Mouse (Mus musculus): Measurements from ENCODE around the gene Shmt2.
A peak's percentile ranks its signal among the peaks of the same experiment; 100 is the strongest.

Gene Shmt2

GRCm38 (mm10) chr10:127534036-127534928 is 12.0 kb upstream of the Shmt2 start, which contains the start of gene Nxph4:
TSS of gene Nxph4 (minus strand) at chr10:127534559.
- DNase-seq: peak; percentile 38 to 83

DNA sequence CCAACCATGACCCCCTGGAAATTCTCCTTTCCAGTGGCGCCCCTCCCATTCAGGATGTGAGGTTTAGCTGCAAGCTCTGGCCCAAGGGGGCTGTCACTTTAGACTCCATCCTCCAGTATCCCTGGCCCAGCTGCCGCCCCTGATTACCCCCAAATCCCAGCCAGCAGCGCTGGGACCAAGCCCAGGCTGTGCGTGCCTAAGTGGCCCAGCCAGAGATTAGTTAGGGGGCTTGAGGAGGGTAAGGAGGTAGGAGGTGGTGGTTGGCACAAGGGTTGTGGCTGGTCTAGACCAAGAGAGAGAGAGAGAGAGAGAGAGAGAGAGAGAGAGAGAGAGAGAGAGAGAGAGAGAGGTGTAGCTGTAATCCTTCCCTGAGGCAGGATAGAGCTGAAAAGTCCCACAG is 9.3 kb upstream of the Shmt2 start:
- no peak for DNase-seq

DNA sequence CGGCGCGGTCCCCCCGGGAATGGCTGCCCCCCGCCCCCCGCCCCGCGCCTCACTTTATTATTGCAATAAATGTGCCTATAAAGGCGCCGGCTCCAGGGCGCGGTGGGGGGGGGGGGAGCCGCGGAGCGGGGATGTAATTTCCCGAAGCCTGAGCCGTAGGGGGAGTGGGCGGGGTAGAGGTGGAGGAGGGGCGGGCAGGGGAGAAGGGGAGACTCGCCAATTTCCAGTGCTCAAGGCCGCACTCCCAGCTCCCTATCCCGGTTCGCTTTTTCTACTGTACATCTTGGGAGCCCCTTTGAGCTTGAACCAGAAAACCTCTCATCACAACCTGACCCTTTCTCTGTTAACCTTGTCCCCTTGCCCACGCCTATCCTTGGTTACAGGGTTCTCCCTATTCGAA is 8.7 kb upstream of the Shmt2 start:
- no peak for DNase-seq

- DNase-seq: no peak
Measured at GRCm38 (mm10) chr10:127527481-127527880, 5.2 kb upstream of the Shmt2 start.

GRCm38 (mm10) chr10:127526681-127527080 is 4.4 kb upstream of the Shmt2 start:
- peak; percentile 74 to 84 for DNase-seq

GRCm38 (mm10) chr10:127526048-127526447 is 3.8 kb upstream of the Shmt2 start:
- no peak for DNase-seq

DNA sequence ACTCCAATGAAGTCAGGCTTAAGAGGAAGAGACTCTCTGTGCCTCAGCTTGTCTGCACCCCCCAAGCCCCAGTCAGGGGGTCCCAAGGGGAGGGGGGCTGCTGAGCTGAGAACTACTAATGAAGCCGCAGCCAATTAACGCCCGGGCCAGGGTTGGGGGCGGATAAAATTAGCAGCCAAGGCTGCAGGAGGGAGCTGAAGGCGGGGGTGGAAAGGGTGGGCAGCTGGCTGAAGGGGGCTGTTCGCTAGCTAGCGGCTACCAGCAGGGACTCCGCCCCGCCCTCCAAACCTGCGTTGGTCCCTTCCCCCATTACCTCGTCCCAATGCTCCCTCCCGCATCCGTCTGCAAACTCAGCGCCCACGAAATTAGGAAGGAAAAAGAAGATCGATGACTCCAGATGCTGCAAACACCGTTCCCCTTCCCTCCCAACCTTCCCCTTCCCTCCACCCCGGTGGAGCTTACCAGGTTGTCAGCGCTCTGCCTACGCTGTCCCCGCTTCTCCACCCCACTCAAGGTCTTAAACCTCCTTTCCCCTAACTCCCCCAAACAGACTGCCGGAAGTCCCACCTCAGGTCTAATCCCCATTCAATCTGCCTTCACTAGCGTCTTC is 2.5 kb upstream of the Shmt2 start:
- no peak for DNase-seq

GRCm38 (mm10) chr10:127521611-127522080 is 598 bp downstream of the Shmt2 start:
- DNase-seq: no peak

GRCm38 (mm10) chr10:127520714-127521357 is 1.4 kb downstream of the Shmt2 start:
- peak; percentile 53 to 89 for DNase-seq

DNA sequence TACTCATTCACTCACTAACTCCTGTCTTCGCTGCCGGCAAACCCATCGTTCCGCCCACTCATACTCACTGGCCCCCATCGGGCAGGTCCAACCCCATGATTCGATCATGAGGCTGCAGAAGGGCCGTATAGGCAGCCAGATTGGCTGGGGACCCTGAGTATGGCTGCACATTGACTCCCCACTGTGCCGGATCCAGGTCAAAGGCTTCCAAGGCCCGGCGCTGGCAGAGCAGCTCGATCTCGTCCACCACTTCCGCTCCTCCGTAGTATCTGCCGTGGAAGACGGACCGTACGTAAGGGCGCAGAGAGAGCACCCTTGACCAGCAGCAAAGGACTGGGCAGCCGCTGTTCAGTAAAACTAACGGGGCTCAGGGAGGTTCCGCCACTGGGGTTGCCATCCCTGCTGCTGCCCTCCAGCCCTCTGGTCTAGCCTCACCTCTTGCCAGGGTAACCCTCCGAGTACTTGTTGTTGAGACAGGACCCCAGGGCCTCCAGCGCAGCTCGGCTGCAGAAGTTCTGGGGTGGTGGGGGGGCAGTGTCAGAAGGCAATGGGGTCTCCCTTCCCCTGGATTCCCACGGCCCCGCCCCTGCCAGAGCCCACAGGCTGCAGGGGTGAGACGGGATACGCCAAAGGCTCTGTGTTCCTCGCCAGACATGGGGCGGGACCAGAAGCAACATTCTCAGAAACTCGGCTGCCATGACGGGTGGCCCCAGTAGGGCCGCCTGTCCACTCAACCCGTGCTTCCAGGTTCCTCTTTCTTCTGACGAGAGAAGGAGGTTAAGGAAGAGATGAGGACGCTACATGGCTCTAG is 2.1 kb downstream of the Shmt2 start:
- DNase-seq: no peak

DNA sequence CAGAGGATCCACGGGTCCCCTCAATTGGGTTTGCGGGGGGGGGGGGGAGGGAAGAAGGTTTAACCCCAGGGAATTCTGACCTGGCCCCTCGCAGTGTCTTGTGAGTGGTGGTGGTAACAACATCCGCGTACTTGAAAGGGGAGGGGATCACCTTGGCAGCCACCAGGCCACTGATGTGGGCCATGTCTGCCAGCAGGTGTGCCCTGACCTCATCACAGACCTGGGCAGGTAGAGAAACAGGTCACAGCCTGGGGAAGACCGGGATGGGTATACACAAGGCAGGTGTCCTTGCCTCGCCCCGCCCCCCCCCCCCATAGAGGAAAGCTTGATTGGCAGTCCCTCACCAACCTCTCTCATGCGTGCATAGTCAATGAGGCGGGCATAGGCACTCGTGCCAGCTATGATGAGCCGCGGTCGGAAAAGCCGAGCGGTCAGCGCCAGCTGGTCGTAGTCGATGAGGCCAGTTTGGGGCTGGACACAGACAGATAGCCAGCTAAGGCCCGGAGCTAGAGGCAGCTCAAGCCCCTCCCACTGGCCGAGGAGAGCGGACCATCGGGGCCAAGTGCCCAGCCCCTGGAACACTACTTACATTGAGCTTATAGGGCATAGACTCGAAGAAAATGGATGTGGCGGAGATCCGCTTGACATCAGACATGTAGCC is 3.1 kb downstream of the Shmt2 start:
- no peak for DNase-seq

GRCm38 (mm10) chr10:127517941-127518340 is 4.3 kb downstream of the Shmt2 start:
- no peak for DNase-seq

- DNase-seq: peak; percentile 62 to 73
Measured at GRCm38 (mm10) chr10:127516576-127517260, 5.5 kb downstream of the Shmt2 start.

DNA sequence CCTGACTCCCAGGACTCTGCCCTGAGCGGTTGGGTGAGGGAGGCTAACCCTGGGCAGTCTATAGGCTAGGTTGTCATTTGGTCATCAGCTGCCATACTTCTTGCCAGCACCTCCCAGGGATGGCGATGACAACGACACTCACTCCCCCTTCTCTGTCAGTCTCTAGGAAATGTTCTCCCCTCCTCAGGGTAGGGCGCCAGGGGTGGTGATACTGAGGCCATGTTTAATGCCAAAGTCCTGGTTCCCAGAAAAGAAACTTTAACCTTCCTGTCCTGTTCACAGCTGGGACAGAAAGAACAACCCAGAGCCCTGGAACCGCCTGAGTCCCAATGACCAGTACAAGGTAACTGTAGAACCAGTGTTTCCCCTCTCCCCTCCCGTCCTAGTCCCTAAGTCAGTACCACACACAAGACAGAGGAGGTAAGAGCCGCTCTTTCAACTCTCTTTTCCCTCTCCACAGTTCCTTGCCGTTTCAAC is 6.2 kb downstream of the Shmt2 start:
- no peak for DNase-seq

- peak in 1 of 2 experiments; percentile 56 for DNase-seq
Measured at GRCm38 (mm10) chr10:127515271-127515982, 6.8 kb downstream of the Shmt2 start.

DNA sequence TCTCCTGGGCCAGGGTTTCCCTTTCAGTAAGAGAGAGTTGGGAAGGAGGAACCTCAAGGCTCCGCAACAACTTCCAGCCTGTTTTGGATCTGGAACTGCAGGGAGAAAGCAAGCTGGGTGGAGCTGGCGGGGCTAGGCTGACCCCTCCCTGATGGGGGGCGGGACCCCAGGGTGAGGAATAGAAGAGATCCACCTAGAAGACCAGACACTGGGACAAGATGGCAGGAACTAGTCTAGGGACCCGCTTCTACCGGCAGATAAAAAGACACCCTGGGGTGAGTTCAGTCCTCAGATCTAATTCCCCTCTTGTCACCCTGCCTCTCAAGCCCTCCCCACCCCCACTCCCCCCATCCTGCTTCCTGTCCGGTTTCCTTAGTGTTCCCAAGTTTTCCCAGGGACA is 7.5 kb downstream of the Shmt2 start, which contains the start of gene Ndufa4l2:
Ndufa4l2 (plus strand) TSS at position 204 of the 400 bp plus-strand sequence.
- DNase-seq: peak; percentile 43 to 72

DNA sequence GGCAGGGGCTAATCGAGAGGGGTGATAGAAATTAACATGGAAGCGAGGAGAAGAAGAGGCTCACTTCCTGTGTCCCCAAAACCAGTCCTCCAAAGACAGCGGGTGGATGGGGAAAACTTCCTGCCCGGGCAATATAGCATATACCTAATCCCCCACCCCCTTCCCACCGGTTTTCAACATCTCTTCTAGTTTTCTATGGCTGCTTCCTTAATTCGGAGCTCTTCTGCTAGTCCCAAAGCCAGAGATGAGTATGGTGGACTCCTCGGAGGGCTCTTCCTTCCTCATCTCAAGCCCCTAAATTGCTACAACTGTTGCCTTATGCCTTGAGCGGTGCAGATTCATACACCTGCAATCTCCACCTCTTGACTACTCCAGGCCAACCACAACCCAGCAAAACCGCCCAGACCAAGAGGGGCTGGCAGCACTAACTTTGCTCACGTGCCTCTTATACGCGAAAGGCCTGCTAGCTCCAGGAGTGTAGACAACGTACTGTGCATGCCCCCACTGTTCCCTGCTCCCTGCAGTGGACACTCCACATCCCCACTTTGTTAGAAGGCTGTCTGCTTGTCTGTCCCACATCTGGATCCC is 8.0 kb downstream of the Shmt2 start:
- no peak for DNase-seq

DNA sequence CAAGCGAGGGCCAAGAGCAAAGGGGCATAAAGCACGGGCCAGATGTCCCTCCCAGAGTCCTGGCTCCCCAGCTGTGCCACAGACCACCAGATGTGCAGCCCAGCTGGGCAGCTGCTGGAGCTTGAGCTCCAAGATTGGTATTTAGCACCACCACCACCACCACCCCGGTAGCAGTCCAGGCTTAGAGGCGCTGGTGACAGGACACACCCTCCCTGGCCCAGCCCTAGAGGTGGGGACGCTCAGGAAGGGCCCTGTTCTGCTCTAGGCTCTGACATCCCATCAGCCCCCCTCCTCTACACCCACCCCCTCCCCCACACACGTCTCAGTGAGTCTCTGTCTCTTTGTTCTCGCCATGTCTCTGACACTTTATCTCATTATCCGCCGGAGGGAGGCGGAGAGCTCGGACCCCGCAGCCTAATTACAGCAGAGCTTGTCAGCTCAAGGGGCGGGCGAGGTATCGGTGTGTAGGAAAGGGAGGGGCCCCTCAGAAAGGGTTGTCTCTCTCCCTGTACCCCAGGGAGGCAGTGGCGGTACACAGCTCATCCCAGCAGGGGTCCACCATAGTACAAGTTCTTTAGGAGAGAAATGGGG is 8.6 kb downstream of the Shmt2 start:
- DNase-seq: peak in 1 of 2 experiments; percentile 46

- DNase-seq: peak; percentile 91 to 95
Measured at GRCm38 (mm10) chr10:127512813-127513212, 9.4 kb downstream of the Shmt2 start.

GRCm38 (mm10) chr10:127512307-127512666 is 10.0 kb downstream of the Shmt2 start:
- DNase-seq: no peak

Measured in kidney, postnatal 25 days (tissue).